Mouse (Mus musculus): Measurements from ENCODE around the gene Cops7b. TPM values are rescaled to one million over a fixed set of nuclear protein-coding genes. Genes with fewer than 3 reads are reported as not detected.

The Cops7b gene
- polyA plus RNA-seq, 1 experiment, result 29.8 TPM

- TF ChIP-seq POLR2A (IDR thresholded peaks at IDR 0.05; ENCODE audit: borderline replicate concordance, insufficient read depth, low read length) (no peak), CTCF (IDR thresholded peaks at IDR 0.05; ENCODE audit: borderline replicate concordance, insufficient read depth, low read depth, low read length) (no peak)
- no peaks in the 10 kb centered on the region for H3K4me1 ChIP-seq (ENCODE audit: control insufficient read depth, insufficient read depth, low read length)
- WGBS, result 93% methylated on average over 3 of the region's 3 CpGs
- no peak overlapping the region for H3K27ac ChIP-seq (ENCODE audit: insufficient read depth, low read length)
- no peak overlapping the region for H3K4me3 ChIP-seq (replicated peaks; ENCODE audit: insufficient read depth, low read depth, low read length)
- H3K27me3 ChIP-seq (ENCODE audit: control insufficient read depth, insufficient read depth, low read length), result no peaks in the 10 kb centered on the region
- DNase-seq, result no peak
Observed at GRCm38 (mm10) chr1:86628270-86628669, 45.6 kb downstream of the Cops7b start.

- DNase-seq, result no peak
- Histone ChIP-seq H3K4me1 (ENCODE audit: control insufficient read depth, insufficient read depth, low read length) (no peaks in the 10 kb centered on the region), H3K4me3 (replicated peaks; ENCODE audit: insufficient read depth, low read depth, low read length) (no peak overlapping the region), H3K27ac (ENCODE audit: insufficient read depth, low read length) (no peak overlapping the region), H3K27me3 (ENCODE audit: control insufficient read depth, insufficient read depth, low read length) (no peaks in the 10 kb centered on the region)
- WGBS, result 38% methylated on average over 4 of the region's 4 CpGs
- no peak for TF ChIP-seq CTCF (IDR thresholded peaks at IDR 0.05; ENCODE audit: borderline replicate concordance, insufficient read depth, low read depth, low read length)
Observed at GRCm38 (mm10) chr1:86629936-86630335, 47.2 kb downstream of the Cops7b start.

GRCm38 (mm10) chr1:86630527-86630926 is 47.8 kb downstream of the Cops7b start:
- no peaks in the 10 kb centered on the region for H3K27me3 ChIP-seq (ENCODE audit: control insufficient read depth, insufficient read depth, low read length)
- no peak overlapping the region for H3K4me3 ChIP-seq (replicated peaks; ENCODE audit: insufficient read depth, low read depth, low read length)
- no peaks in the 10 kb centered on the region for H3K4me1 ChIP-seq (ENCODE audit: control insufficient read depth, insufficient read depth, low read length)
- TF ChIP-seq CTCF (IDR thresholded peaks at IDR 0.05; ENCODE audit: borderline replicate concordance, insufficient read depth, low read depth, low read length) (no peak), POLR2A (IDR thresholded peaks at IDR 0.05; ENCODE audit: borderline replicate concordance, insufficient read depth, low read length) (no peak)
- H3K27ac ChIP-seq (ENCODE audit: insufficient read depth, low read length), result no peak overlapping the region
- 91% methylated on average over 4 of the region's 4 CpGs for WGBS
- no peak for DNase-seq

GRCm38 (mm10) chr1:86632732-86633380 is 50.2 kb downstream of the Cops7b start:
- no peak for TF ChIP-seq POLR2A (IDR thresholded peaks at IDR 0.05; ENCODE audit: borderline replicate concordance, insufficient read depth, low read length)
- TF ChIP-seq CTCF (IDR thresholded peaks at IDR 0.05; ENCODE audit: borderline replicate concordance, insufficient read depth, low read depth, low read length), result no peak
- 78% methylated on average over 6 of the region's 6 CpGs for WGBS
- no peak overlapping the region for H3K4me3 ChIP-seq (replicated peaks; ENCODE audit: insufficient read depth, low read depth, low read length)
- H3K27ac ChIP-seq (ENCODE audit: insufficient read depth, low read length), result no peak overlapping the region
- no peaks in the 10 kb centered on the region for H3K4me1 ChIP-seq (ENCODE audit: control insufficient read depth, insufficient read depth, low read length)
- no peak for DNase-seq
- H3K27me3 ChIP-seq (ENCODE audit: control insufficient read depth, insufficient read depth, low read length), result no peaks in the 10 kb centered on the region

- 47% methylated on average over 3 of the region's 3 CpGs for WGBS
Observed at GRCm38 (mm10) chr1:86633434-86633833, 50.7 kb downstream of the Cops7b start.

GRCm38 (mm10) chr1:86633840-86634750 is 51.4 kb downstream of the Cops7b start:
- DNase-seq, result no peak
- Histone ChIP-seq H3K4me1 (ENCODE audit: control insufficient read depth, insufficient read depth, low read length) (no peaks in the 10 kb centered on the region), H3K27me3 (ENCODE audit: control insufficient read depth, insufficient read depth, low read length) (no peaks in the 10 kb centered on the region), H3K4me3 (replicated peaks; ENCODE audit: insufficient read depth, low read depth, low read length) (no peak overlapping the region), H3K27ac (ENCODE audit: insufficient read depth, low read length) (no peak overlapping the region)
- WGBS, result 44% methylated on average over 7 of the region's 7 CpGs
- no peak for TF ChIP-seq CTCF (IDR thresholded peaks at IDR 0.05; ENCODE audit: borderline replicate concordance, insufficient read depth, low read depth, low read length)
- TF ChIP-seq POLR2A (IDR thresholded peaks at IDR 0.05; ENCODE audit: borderline replicate concordance, insufficient read depth, low read length), result no peak

More at GRCm38 (mm10) chr1:86633434-86633833, 50.7 kb downstream of the Cops7b start:
- H3K4me1 ChIP-seq (ENCODE audit: control insufficient read depth, insufficient read depth, low read length), result no peaks in the 10 kb centered on the region
- H3K27ac ChIP-seq (ENCODE audit: insufficient read depth, low read length), result no peak overlapping the region
- DNase-seq, result no peak
- TF ChIP-seq CTCF (IDR thresholded peaks at IDR 0.05; ENCODE audit: borderline replicate concordance, insufficient read depth, low read depth, low read length) (no peak), POLR2A (IDR thresholded peaks at IDR 0.05; ENCODE audit: borderline replicate concordance, insufficient read depth, low read length) (no peak)
- no peak overlapping the region for H3K4me3 ChIP-seq (replicated peaks; ENCODE audit: insufficient read depth, low read depth, low read length)
- no peaks in the 10 kb centered on the region for H3K27me3 ChIP-seq (ENCODE audit: control insufficient read depth, insufficient read depth, low read length)

- DNase-seq, result no peak
- 55% methylated on average over 6 of the region's 6 CpGs for WGBS
- no peak for TF ChIP-seq POLR2A (IDR thresholded peaks at IDR 0.05; ENCODE audit: borderline replicate concordance, insufficient read depth, low read length)
- TF ChIP-seq CTCF (IDR thresholded peaks at IDR 0.05; ENCODE audit: borderline replicate concordance, insufficient read depth, low read depth, low read length), result no peak
- no peaks in the 10 kb centered on the region for H3K4me1 ChIP-seq (ENCODE audit: control insufficient read depth, insufficient read depth, low read length)
- no peak overlapping the region for H3K4me3 ChIP-seq (replicated peaks; ENCODE audit: insufficient read depth, low read depth, low read length)
- H3K27me3 ChIP-seq (ENCODE audit: control insufficient read depth, insufficient read depth, low read length), result no peaks in the 10 kb centered on the region
- no peak overlapping the region for H3K27ac ChIP-seq (ENCODE audit: insufficient read depth, low read length)
Observed at GRCm38 (mm10) chr1:86634751-86635359, 52.2 kb downstream of the Cops7b start.
